14 mouse cellular contexts compared by ENCODE assay signal in the genomic region with DNA sequence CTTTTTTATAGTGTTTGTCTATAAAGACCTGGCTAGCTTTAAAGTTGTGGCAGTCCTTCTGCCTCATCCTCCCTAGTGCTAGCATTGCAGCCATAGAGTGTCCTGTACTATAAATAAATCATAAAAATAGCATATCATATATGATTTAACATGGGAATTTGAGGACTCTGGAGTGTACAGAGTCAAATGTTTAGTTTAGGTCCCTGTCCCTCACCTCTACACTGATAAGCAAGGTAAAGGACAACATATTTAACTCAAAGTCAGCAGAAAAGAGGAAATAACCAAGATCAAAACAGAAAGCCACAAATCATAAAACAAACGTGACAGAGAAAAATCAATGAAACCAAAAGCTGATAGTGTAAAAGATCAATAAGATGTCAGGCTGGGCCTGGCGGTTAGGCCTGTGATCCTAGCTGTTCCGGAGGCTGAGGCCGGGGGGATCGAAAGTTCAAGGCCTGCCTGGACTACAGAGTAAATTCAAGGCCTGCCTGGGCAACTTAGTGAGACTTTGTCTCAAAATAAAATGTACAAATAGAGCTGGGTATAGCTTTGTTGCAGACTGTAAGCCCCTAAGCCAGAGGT.
"Had no signal": no experiment of that assay in that cellular context is flagged by ENCODE, and none has a peak within 500 bp of the region (broad histone marks: within the 10 kb centered on the region; RNA-seq: fewer than 3 reads in every experiment).

No protein-coding gene starts in this region.

- H3K9me3 ChIP-seq: midbrain, embryonic 15.5 days had no signal

- H3K27me3 ChIP-seq: limb, embryonic 13.5 days; midbrain, embryonic 15.5 days; neural tube, embryonic 12.5 days had no signal

- H3K27ac ChIP-seq: layer of hippocampus, adult 2 months; limb, embryonic 13.5 days; macrophage; midbrain, embryonic 15.5 days; neural tube, embryonic 12.5 days had no signal

- ATAC-seq: midbrain, embryonic 15.5 days had no signal

- H3K4me3 ChIP-seq: layer of hippocampus, adult 2 months; limb, embryonic 13.5 days; megakaryocyte, embryonic 14.5 days; midbrain, embryonic 15.5 days; neural tube, embryonic 12.5 days had no signal

- H3K36me3 ChIP-seq: limb, embryonic 13.5 days; midbrain, embryonic 15.5 days; neural tube, embryonic 12.5 days had no signal

- H3K9ac ChIP-seq: limb, embryonic 13.5 days; midbrain, embryonic 15.5 days; neural tube, embryonic 12.5 days had no signal

- DNase-seq: kidney, adult 8-10 months; kidney, postnatal 36 days; left cerebral cortex, postnatal 4 days; lung, adult 2 months; lung, postnatal 10 days; thymus, adult 18-20 months; thymus, postnatal 14 days had no signal

- H3K4me2 ChIP-seq: limb, embryonic 13.5 days; midbrain, embryonic 11.5 days; midbrain, embryonic 15.5 days; neural tube, embryonic 12.5 days had no signal
